Mouse (Mus musculus): ENCODE results near the gene BC051142. TPM values are rescaled to one million over a fixed set of nuclear protein-coding genes. Genes with fewer than 3 reads are reported as not detected.

BC051142 gene
- total RNA-seq (2023), result 0.95 TPM

DNA sequence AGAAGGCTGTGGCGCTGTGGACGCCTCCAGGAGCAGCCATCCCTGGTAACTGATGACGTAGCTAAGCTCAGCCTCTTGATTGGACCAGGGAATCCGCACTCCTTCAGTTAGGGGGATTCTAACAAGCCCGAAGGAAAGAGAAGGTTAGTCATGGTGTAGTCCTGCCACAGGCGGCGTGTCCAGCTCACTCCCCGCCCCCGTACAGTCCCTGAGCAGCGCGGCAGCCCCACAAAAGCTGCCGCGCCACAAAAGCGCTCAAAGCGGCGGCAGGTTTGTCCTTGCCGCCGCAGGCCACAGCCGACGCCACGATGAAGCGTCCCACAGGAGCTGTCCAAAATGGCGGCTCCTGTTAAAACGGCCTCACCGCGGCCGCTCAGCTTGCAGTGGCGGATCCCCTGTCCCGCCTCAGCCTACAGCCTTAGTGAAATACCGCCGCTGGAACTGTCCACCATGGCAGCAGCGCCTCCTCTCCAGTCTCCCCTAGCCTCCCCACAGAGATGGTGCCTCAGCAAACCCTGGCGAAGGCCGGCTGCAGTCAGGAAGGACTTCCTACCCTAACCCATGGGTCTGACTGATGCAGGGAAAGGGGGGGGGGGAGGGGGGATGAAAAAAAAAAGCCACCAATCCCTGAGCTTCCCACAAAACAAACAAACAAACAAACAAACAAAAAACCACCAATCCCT, at the start of gene BC051142:
TSS of gene BC051142 (plus strand) at position 110 of the 683 bp plus-strand sequence.

GRCm38 (mm10) chr17:34354539-34354938, 44.1 kb upstream of the BC051142 start, which contains the start of gene Btnl2:
Gene Btnl2, plus strand, starts transcription at chr17:34354822.

GRCm38 (mm10) chr17:34376847-34377246, 21.8 kb upstream of the BC051142 start, which contains the start of gene Btnl1:
Gene Btnl1, plus strand, starts transcription at chr17:34377132.

DNA sequence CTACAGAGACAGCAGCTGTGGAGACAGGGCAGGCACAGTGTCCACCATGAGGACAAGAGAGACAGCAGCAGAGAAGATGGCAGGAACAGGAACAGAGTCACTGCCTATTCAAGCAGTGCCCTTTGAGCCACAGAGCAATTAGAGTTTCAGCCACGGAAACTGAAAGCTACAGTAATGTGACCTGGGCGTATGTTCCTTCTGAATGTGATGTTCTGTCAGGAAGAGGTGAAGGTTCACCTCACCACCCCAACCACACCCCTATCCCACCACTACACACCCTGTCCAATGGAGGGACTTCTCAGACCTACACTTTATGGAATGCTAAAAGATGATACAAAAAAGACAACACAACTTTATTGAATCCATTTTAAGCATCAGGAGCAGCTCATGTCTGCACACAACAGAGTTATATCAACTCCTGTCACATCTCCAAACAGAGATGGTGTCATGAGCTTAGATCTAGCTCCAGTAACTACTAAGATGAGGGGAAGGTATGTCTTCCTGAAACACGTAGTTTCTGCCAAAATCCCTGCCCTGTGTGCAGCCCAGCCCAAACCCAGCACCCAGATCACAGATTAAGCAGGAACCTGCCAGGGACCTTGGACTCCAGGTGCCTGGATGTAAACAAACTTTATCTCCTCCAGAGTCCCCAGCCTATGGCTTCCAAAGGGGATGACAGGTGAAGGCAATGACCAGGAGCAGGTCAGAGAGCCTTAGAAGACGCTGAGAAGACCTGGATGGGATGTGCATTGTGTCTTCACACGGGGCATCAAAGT, 78.8 kb downstream of the BC051142 start, which contains the start of gene Btnl4:
TSS of gene Btnl4 (minus strand) at position 81 of the 776 bp plus-strand sequence.

Other genes starting within 250 kb of the BC051142 start
- 48.5 TPM for gene H2-DMb1, start 245.7 kb upstream of the BC051142 start, total RNA-seq (2023)
- 168 TPM for gene Tap1, start 211.3 kb upstream of the BC051142 start, total RNA-seq (2023)
- gene Psmb9, start 211.1 kb upstream of the BC051142 start, total RNA-seq (2023), result 152 TPM
- 252 TPM for gene Psmb8, start 201.1 kb upstream of the BC051142 start, total RNA-seq (2023)
- gene Tap2, start 195.3 kb upstream of the BC051142 start, total RNA-seq (2023), result 150 TPM
- gene H2-Ob, start 159.9 kb upstream of the BC051142 start, total RNA-seq (2023), result 104 TPM
- gene H2-Ab1, start 141.1 kb upstream of the BC051142 start, total RNA-seq (2023), result 338 TPM
- 347 TPM for gene H2-Aa, start 111.0 kb upstream of the BC051142 start, total RNA-seq (2023)
- 266 TPM for gene H2-Eb1, start 93.0 kb upstream of the BC051142 start, total RNA-seq (2023)
- gene H2-Eb2, start 73.2 kb upstream of the BC051142 start, total RNA-seq (2023), result 3.2 TPM
- gene Btnl2, start 44.0 kb upstream of the BC051142 start, total RNA-seq (2023), result 1.2 TPM
- 0.40 TPM for gene Btnl1, start 21.7 kb upstream of the BC051142 start, total RNA-seq (2023)
- gene Btnl4, start 78.5 kb downstream of the BC051142 start, total RNA-seq (2023), result not detected
- not detected for gene Btnl6, start 118.5 kb downstream of the BC051142 start, total RNA-seq (2023)
- 0.67 TPM for gene Notch4, start 165.4 kb downstream of the BC051142 start, total RNA-seq (2023)
- gene Gpsm3, start 191.0 kb downstream of the BC051142 start, total RNA-seq (2023), result 188 TPM
- gene Pbx2, start 192.4 kb downstream of the BC051142 start, total RNA-seq (2023), result 45.2 TPM
- gene Ager, start 199.0 kb downstream of the BC051142 start, total RNA-seq (2023), result 4.8 TPM
- gene Rnf5, start 204.9 kb downstream of the BC051142 start, total RNA-seq (2023), result 29.0 TPM
- gene Agpat1, start 205.4 kb downstream of the BC051142 start, total RNA-seq (2023), result 54.0 TPM
- 4.3 TPM for gene Egfl8, start 217.2 kb downstream of the BC051142 start, total RNA-seq (2023)
- 22.5 TPM for gene Ppt2, start 229.7 kb downstream of the BC051142 start, total RNA-seq (2023)
- gene Prrt1, start 230.7 kb downstream of the BC051142 start, total RNA-seq (2023), result 15.2 TPM
- gene Fkbpl, start 245.9 kb downstream of the BC051142 start, total RNA-seq (2023), result 3.1 TPM
- 47.8 TPM for gene Atf6b, start 248.3 kb downstream of the BC051142 start, total RNA-seq (2023)

All from CD8-positive naive resting alpha-beta T cell, adult 57 days (primary cell).